Mouse (Mus musculus) erythroblast, embryonic 14.5 days (primary cell): ENCODE results near the gene Bicra.

Source experiments
- GATA1 ChIP-seq: IDR thresholded peaks from 2 replicates; pipeline ENCODE4 v1.6.1; 2012; ENCODE audit warnings: low read length, inconsistent platforms, mixed read lengths
- TAL1 ChIP-seq: IDR thresholded peaks from 3 replicates; pipeline ENCODE4 v1.6.1; 2012; ENCODE audit warnings: low read length, inconsistent platforms, mixed read lengths

GRCm38 (mm10) chr7:15975904-15976303 is 71.8 kb downstream of the Bicra start:
- TF ChIP-seq GATA1 (no peak), TAL1 (no peak)
